Mouse (Mus musculus): ENCODE measurements around the gene Selenow.

DNA sequence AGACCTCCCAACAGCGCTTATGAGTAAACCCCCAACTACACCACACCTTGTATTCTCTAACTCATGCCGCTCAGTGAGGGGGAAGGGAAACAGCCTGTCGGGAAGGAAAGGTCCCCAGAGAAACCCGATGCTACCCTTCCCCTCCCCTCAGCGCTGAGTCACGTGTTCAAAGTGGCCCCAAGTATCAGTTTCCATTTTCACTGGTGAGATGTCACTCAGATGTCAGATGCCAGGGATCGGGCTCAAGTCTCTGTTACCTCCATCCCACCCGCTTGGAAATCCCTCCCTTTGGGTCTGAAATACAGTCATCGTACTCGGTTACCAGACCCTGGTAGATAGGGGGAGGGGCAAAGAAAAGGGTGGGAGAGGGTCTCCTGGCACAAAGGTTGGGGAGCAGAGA, 406 bp downstream of the Selenow start:
- TF ChIP-seq CTCF (conservative IDR thresholded peaks at IDR 0.05; ENCODE audit: insufficient read depth, insufficient read length, low read depth, low read length) = no peak
- no peak for TF ChIP-seq POLR2A (IDR thresholded peaks at IDR 0.05; ENCODE audit: low read depth, low read length)

Measured in kidney, adult 2 months (tissue).